Mouse (Mus musculus): Measurements from ENCODE around the gene Fgf5. TPM values are rescaled to one million over a fixed set of nuclear protein-coding genes. Genes with fewer than 3 reads are reported as not detected.

Gene Fgf5
- polyA plus RNA-seq (2015; fragmentation: Nextera tagmentation; extraction: Ambion mirVana) = 0.53 and 0.62 TPM in 2 replicates

GRCm38 (mm10) chr5:98253838-98254821 is at the start of gene Fgf5:
TSS of gene Fgf5 (plus strand) at chr5:98254184.
- WGBS = under 1% methylated on average over 80 of the region's 80 CpGs
- ATAC-seq (ENCODE audit: low read depth) = peak; percentile 82
- H3K4me3 ChIP-seq (ENCODE audit: low read length) = peak within 1 kb of the TSS; percentile 64
- H3K9me3 ChIP-seq (ENCODE audit: control insufficient read depth, low read length) = no peaks in the 10 kb centered on the region
- H3K27ac ChIP-seq (ENCODE audit: low read length) = no peak within 1 kb of the TSS
- peaks cover 46% of the 10 kb centered on the region for H3K27me3 ChIP-seq (ENCODE audit: control insufficient read depth, insufficient read depth, low read depth, low read length)
- peak within 1 kb of the TSS; percentile 54 for H3K9ac ChIP-seq (ENCODE audit: low read length)
- no peaks in the 10 kb centered on the region for H3K36me3 ChIP-seq (ENCODE audit: control insufficient read depth, insufficient read depth, low read length)
- peaks cover 6% of the 10 kb centered on the region for H3K4me1 ChIP-seq (replicated peaks; ENCODE audit: control insufficient read depth, insufficient read depth, low read length)
- peak within 1 kb of the TSS; percentile 99 for H3K4me2 ChIP-seq (ENCODE audit: low read depth, low read length)

- Histone ChIP-seq H3K4me2 (ENCODE audit: low read depth, low read length) (no peak overlapping the region), H3K9me3 (ENCODE audit: control insufficient read depth, low read length) (no peaks in the 10 kb centered on the region; the same call in 1 of the 2 replicates), H3K4me3 (ENCODE audit: low read length) (no peak overlapping the region), H3K27ac (ENCODE audit: low read length) (no peak overlapping the region), H3K36me3 (ENCODE audit: control insufficient read depth, insufficient read depth, low read length) (no peaks in the 10 kb centered on the region), H3K9ac (ENCODE audit: low read length) (no peak overlapping the region), H3K4me1 (replicated peaks; ENCODE audit: control insufficient read depth, insufficient read depth, low read length) (no peaks in the 10 kb centered on the region), H3K27me3 (ENCODE audit: control insufficient read depth, insufficient read depth, low read depth, low read length) (no peaks in the 10 kb centered on the region)
- WGBS = 64% methylated on average over 4 of the region's 4 CpGs
- no peak for ATAC-seq (ENCODE audit: low read depth)
These were observed 41.5 kb upstream of the Fgf5 start for GRCm38 (mm10) chr5:98212501-98212900.

- no peaks in the 10 kb centered on the region for H3K4me1 ChIP-seq (replicated peaks; ENCODE audit: control insufficient read depth, insufficient read depth, low read length)
- no peak overlapping the region for H3K27ac ChIP-seq (ENCODE audit: low read length)
- no peak overlapping the region for H3K4me2 ChIP-seq (ENCODE audit: low read depth, low read length)
- no peaks in the 10 kb centered on the region for H3K27me3 ChIP-seq (ENCODE audit: control insufficient read depth, insufficient read depth, low read depth, low read length)
- no peaks in the 10 kb centered on the region for H3K36me3 ChIP-seq (ENCODE audit: control insufficient read depth, insufficient read depth, low read length)
- H3K9ac ChIP-seq (ENCODE audit: low read length) = no peak overlapping the region
- H3K4me3 ChIP-seq (ENCODE audit: low read length) = no peak overlapping the region
- 65% methylated on average over 4 of the region's 4 CpGs for WGBS
- no peak for ATAC-seq (ENCODE audit: low read depth)
- no peaks in the 10 kb centered on the region for H3K9me3 ChIP-seq (ENCODE audit: control insufficient read depth, low read length)
These were observed 32.0 kb upstream of the Fgf5 start for GRCm38 (mm10) chr5:98221956-98222355.

GRCm38 (mm10) chr5:98226710-98227109 is 27.3 kb upstream of the Fgf5 start:
- WGBS = 54% methylated on average over 2 of the region's 2 CpGs
- Histone ChIP-seq H3K27me3 (ENCODE audit: control insufficient read depth, insufficient read depth, low read depth, low read length) (no peaks in the 10 kb centered on the region), H3K4me3 (ENCODE audit: low read length) (no peak overlapping the region), H3K36me3 (ENCODE audit: control insufficient read depth, insufficient read depth, low read length) (no peaks in the 10 kb centered on the region), H3K4me2 (ENCODE audit: low read depth, low read length) (no peak overlapping the region), H3K27ac (ENCODE audit: low read length) (no peak overlapping the region), H3K4me1 (replicated peaks; ENCODE audit: control insufficient read depth, insufficient read depth, low read length) (no peaks in the 10 kb centered on the region), H3K9me3 (ENCODE audit: control insufficient read depth, low read length) (no peaks in the 10 kb centered on the region), H3K9ac (ENCODE audit: low read length) (no peak overlapping the region)
- ATAC-seq (ENCODE audit: low read depth) = no peak

GRCm38 (mm10) chr5:98229456-98229855 is 24.5 kb upstream of the Fgf5 start:
- no peaks in the 10 kb centered on the region for H3K27me3 ChIP-seq (ENCODE audit: control insufficient read depth, insufficient read depth, low read depth, low read length)
- no peaks in the 10 kb centered on the region for H3K4me1 ChIP-seq (replicated peaks; ENCODE audit: control insufficient read depth, insufficient read depth, low read length)
- ATAC-seq (ENCODE audit: low read depth) = no peak
- H3K36me3 ChIP-seq (ENCODE audit: control insufficient read depth, insufficient read depth, low read length) = no peaks in the 10 kb centered on the region
- WGBS = 72% methylated on average over 6 of the region's 6 CpGs
- H3K4me2 ChIP-seq (ENCODE audit: low read depth, low read length) = no peak overlapping the region
- no peaks in the 10 kb centered on the region for H3K9me3 ChIP-seq (ENCODE audit: control insufficient read depth, low read length)
- H3K9ac ChIP-seq (ENCODE audit: low read length) = no peak overlapping the region
- no peak overlapping the region for H3K27ac ChIP-seq (ENCODE audit: low read length)
- no peak overlapping the region for H3K4me3 ChIP-seq (ENCODE audit: low read length)

- no peak overlapping the region for H3K9ac ChIP-seq (ENCODE audit: low read length)
- H3K27ac ChIP-seq (ENCODE audit: low read length) = no peak overlapping the region
- 75% methylated on average over 6 of the region's 6 CpGs for WGBS
- no peak overlapping the region for H3K4me2 ChIP-seq (ENCODE audit: low read depth, low read length)
- H3K4me3 ChIP-seq (ENCODE audit: low read length) = no peak overlapping the region
- no peaks in the 10 kb centered on the region for H3K27me3 ChIP-seq (ENCODE audit: control insufficient read depth, insufficient read depth, low read depth, low read length)
- no peaks in the 10 kb centered on the region for H3K36me3 ChIP-seq (ENCODE audit: control insufficient read depth, insufficient read depth, low read length)
- no peaks in the 10 kb centered on the region for H3K9me3 ChIP-seq (ENCODE audit: control insufficient read depth, low read length)
- no peak for ATAC-seq (ENCODE audit: low read depth)
- no peaks in the 10 kb centered on the region for H3K4me1 ChIP-seq (replicated peaks; ENCODE audit: control insufficient read depth, insufficient read depth, low read length)
These were observed 15.5 kb upstream of the Fgf5 start for GRCm38 (mm10) chr5:98238466-98238865.

GRCm38 (mm10) chr5:98241322-98241829 is 12.6 kb upstream of the Fgf5 start:
- 92% methylated on average over 12 of the region's 12 CpGs for WGBS

GRCm38 (mm10) chr5:98245303-98245702 is 8.7 kb upstream of the Fgf5 start:
- 53% methylated on average over 8 of the region's 8 CpGs for WGBS

More at GRCm38 (mm10) chr5:98241322-98241829, 12.6 kb upstream of the Fgf5 start:
- Histone ChIP-seq H3K27me3 (ENCODE audit: control insufficient read depth, insufficient read depth, low read depth, low read length) (no peaks in the 10 kb centered on the region), H3K9ac (ENCODE audit: low read length) (no peak overlapping the region), H3K36me3 (ENCODE audit: control insufficient read depth, insufficient read depth, low read length) (no peaks in the 10 kb centered on the region), H3K4me3 (ENCODE audit: low read length) (no peak overlapping the region), H3K4me1 (replicated peaks; ENCODE audit: control insufficient read depth, insufficient read depth, low read length) (no peaks in the 10 kb centered on the region), H3K9me3 (ENCODE audit: control insufficient read depth, low read length) (no peaks in the 10 kb centered on the region), H3K27ac (ENCODE audit: low read length) (no peak overlapping the region), H3K4me2 (ENCODE audit: low read depth, low read length) (no peak overlapping the region)
- ATAC-seq (ENCODE audit: low read depth) = no peak

GRCm38 (mm10) chr5:98245976-98246375 is 8.0 kb upstream of the Fgf5 start:
- no peak for ATAC-seq (ENCODE audit: low read depth)

More at GRCm38 (mm10) chr5:98245303-98245702, 8.7 kb upstream of the Fgf5 start:
- H3K4me3 ChIP-seq (ENCODE audit: low read length) = no peak overlapping the region
- H3K4me2 ChIP-seq (ENCODE audit: low read depth, low read length) = no peak overlapping the region
- no peaks in the 10 kb centered on the region for H3K4me1 ChIP-seq (replicated peaks; ENCODE audit: control insufficient read depth, insufficient read depth, low read length)
- no peaks in the 10 kb centered on the region for H3K36me3 ChIP-seq (ENCODE audit: control insufficient read depth, insufficient read depth, low read length)
- H3K9ac ChIP-seq (ENCODE audit: low read length) = no peak overlapping the region
- no peaks in the 10 kb centered on the region for H3K9me3 ChIP-seq (ENCODE audit: control insufficient read depth, low read length)
- no peaks in the 10 kb centered on the region for H3K27me3 ChIP-seq (ENCODE audit: control insufficient read depth, insufficient read depth, low read depth, low read length)
- H3K27ac ChIP-seq (ENCODE audit: low read length) = no peak overlapping the region
- ATAC-seq (ENCODE audit: low read depth) = no peak

More at GRCm38 (mm10) chr5:98245976-98246375, 8.0 kb upstream of the Fgf5 start:
- Histone ChIP-seq H3K4me2 (ENCODE audit: low read depth, low read length) (no peak overlapping the region), H3K9me3 (ENCODE audit: control insufficient read depth, low read length) (no peaks in the 10 kb centered on the region), H3K9ac (ENCODE audit: low read length) (no peak overlapping the region), H3K27ac (ENCODE audit: low read length) (no peak overlapping the region), H3K4me3 (ENCODE audit: low read length) (no peak overlapping the region), H3K36me3 (ENCODE audit: control insufficient read depth, insufficient read depth, low read length) (no peaks in the 10 kb centered on the region), H3K4me1 (replicated peaks; ENCODE audit: control insufficient read depth, insufficient read depth, low read length) (no peaks in the 10 kb centered on the region), H3K27me3 (ENCODE audit: control insufficient read depth, insufficient read depth, low read depth, low read length) (no peaks in the 10 kb centered on the region)
- WGBS = 54% methylated on average over 4 of the region's 4 CpGs
